Mouse (Mus musculus) liver, embryonic 14.5 days (tissue): ENCODE measurements around the gene Ssbp2.

Experiments used
- CTCF ChIP-seq: IDR thresholded peaks from 2 replicates; pipeline ENCODE4 v1.5.1; 2016; ENCODE audit warnings: antibody characterized with exemption, low read depth, control low read depth
- EP300 ChIP-seq: IDR thresholded peaks from 2 replicates; pipeline ENCODE4 v1.6.1; 2016; ENCODE audit warnings: antibody characterized with exemption, low read depth

- TF ChIP-seq CTCF = no peak
- TF ChIP-seq EP300 = no peak
Observed at GRCm38 (mm10) chr13:91582212-91582611, 122.1 kb downstream of the Ssbp2 start.
